Mouse (Mus musculus) heart, postnatal 4 days (tissue): Measurements from ENCODE around the gene Htra3. TPM values are rescaled to one million over a fixed set of nuclear protein-coding genes. Genes with fewer than 3 reads are reported as not detected.
A peak's percentile ranks its signal among the peaks of the same experiment; 100 is the strongest.

Experiments used
- DNase-seq: peaks from one replicate; pipeline ENCODE4 v3.0.0; 2021
- total RNA-seq, 2 experiments: library from RNA; stranded (reverse); gene quantifications; 2 replicates each; pipeline ENCODE4 v1.2.3; 2021

The Htra3 gene
- total RNA-seq, result 10 to 100 TPM; 23.3 to 30.8 TPM

GRCm38 (mm10) chr5:35679256-35680155, at the start of gene Htra3:
TSS of gene Htra3 (minus strand) at chr5:35679782.
- DNase-seq, result peak; percentile 59

- peak; percentile 72 for DNase-seq
These were observed 49.4 kb upstream of the Htra3 start for GRCm38 (mm10) chr5:35728957-35729460.

GRCm38 (mm10) chr5:35728344-35728956, 48.9 kb upstream of the Htra3 start:
- DNase-seq, result no peak

- DNase-seq, result no peak
These were observed 47.9 kb upstream of the Htra3 start for GRCm38 (mm10) chr5:35727447-35727846.

- DNase-seq, result no peak
These were observed 46.3 kb upstream of the Htra3 start for GRCm38 (mm10) chr5:35725840-35726239.

- no peak for DNase-seq
These were observed 44.3 kb upstream of the Htra3 start for GRCm38 (mm10) chr5:35723900-35724299.

GRCm38 (mm10) chr5:35722654-35723053, 43.1 kb upstream of the Htra3 start:
- DNase-seq, result no peak

- no peak for DNase-seq
These were observed 42.4 kb upstream of the Htra3 start for GRCm38 (mm10) chr5:35721933-35722332.

- DNase-seq, result peak; percentile 68
These were observed 40.3 kb upstream of the Htra3 start for GRCm38 (mm10) chr5:35719880-35720279.

GRCm38 (mm10) chr5:35719343-35719742, 39.8 kb upstream of the Htra3 start:
- DNase-seq, result no peak

- no peak for DNase-seq
These were observed 39.2 kb upstream of the Htra3 start for GRCm38 (mm10) chr5:35718817-35719216.

- peak; percentile 76 for DNase-seq
These were observed 38.4 kb upstream of the Htra3 start for GRCm38 (mm10) chr5:35717946-35718345.

- no peak for DNase-seq
These were observed 37.9 kb upstream of the Htra3 start for GRCm38 (mm10) chr5:35717455-35717854.

- peak; percentile 84 for DNase-seq
These were observed 34.2 kb upstream of the Htra3 start for GRCm38 (mm10) chr5:35713649-35714354.

- DNase-seq, result no peak
These were observed 32.9 kb upstream of the Htra3 start for GRCm38 (mm10) chr5:35712517-35712916.

GRCm38 (mm10) chr5:35710931-35711330, 31.3 kb upstream of the Htra3 start:
- DNase-seq, result no peak

- no peak for DNase-seq
These were observed 30.9 kb upstream of the Htra3 start for GRCm38 (mm10) chr5:35710481-35710880.

- DNase-seq, result no peak
These were observed 25.8 kb upstream of the Htra3 start for GRCm38 (mm10) chr5:35705411-35705810.

- DNase-seq, result no peak
These were observed 24.2 kb upstream of the Htra3 start for GRCm38 (mm10) chr5:35703814-35704213.

GRCm38 (mm10) chr5:35703183-35703582, 23.6 kb upstream of the Htra3 start:
- DNase-seq, result no peak

GRCm38 (mm10) chr5:35702582-35703140, 23.1 kb upstream of the Htra3 start:
- no peak for DNase-seq

GRCm38 (mm10) chr5:35701042-35701441, 21.5 kb upstream of the Htra3 start:
- DNase-seq, result peak; percentile 88

- DNase-seq, result peak; percentile 34
These were observed 16.2 kb upstream of the Htra3 start for GRCm38 (mm10) chr5:35695815-35696214.
